Mouse (Mus musculus) liver, postnatal 0 days (tissue): ENCODE measurements around the gene Ubxn10. TPM values are rescaled to one million over a fixed set of nuclear protein-coding genes. Genes with fewer than 3 reads are reported as not detected.

Experiments used
- ATAC-seq: fragments of 200-750 bp; cut with Nextera tagmentation; 2 replicates; pipeline ENCODE4 v1.8.0; 2017; ENCODE audit warnings: mild to moderate bottlenecking, moderate library complexity
- DNase-seq: peaks from one replicate; pipeline ENCODE4 v3.0.0-alpha.2; 2016
- H3K27ac ChIP-seq: fragments of 300-500 bp; sonication (generic); 2 replicates; pipeline ENCODE4 v1.5.1; 2014; ENCODE audit warnings: antibody characterized with exemption, moderate library complexity, mild to moderate bottlenecking, low read depth
- H3K27me3 ChIP-seq: fragments of 300-500 bp; sonication (generic); 2 replicates; pipeline ENCODE4 v1.6.1; 2014; ENCODE audit warnings: low read length, control low read depth, mixed read lengths; ENCODE audit not compliant: insufficient read depth
- H3K36me3 ChIP-seq: fragments of 300-500 bp; sonication (generic); replicated peaks from 2 replicates; pipeline ENCODE4 v1.6.1; 2014; ENCODE audit warnings: mild to moderate bottlenecking, control low read depth, low read length, moderate library complexity, mixed read lengths; ENCODE audit not compliant: insufficient read depth
- H3K4me1 ChIP-seq: fragments of 300-500 bp; sonication (generic); 2 replicates; pipeline ENCODE4 v1.6.1; 2014; ENCODE audit warnings: antibody characterized with exemption, mild to moderate bottlenecking, control low read depth; ENCODE audit not compliant: insufficient read depth
- H3K4me2 ChIP-seq: fragments of 300-500 bp; sonication (generic); 2 replicates; pipeline ENCODE4 v1.6.1; 2014; ENCODE audit warnings: low read depth, mild to moderate bottlenecking, low read length, moderate library complexity, mixed read lengths
- H3K4me3 ChIP-seq: fragments of 300-500 bp; sonication (generic); 2 replicates; pipeline ENCODE4 v1.5.1; 2014; ENCODE audit warnings: low read depth, low read length
- H3K9ac ChIP-seq: fragments of 300-500 bp; sonication (generic); replicated peaks from 2 replicates; pipeline ENCODE4 v1.6.1; 2014; ENCODE audit warnings: mild to moderate bottlenecking, moderate library complexity
- H3K9me3 ChIP-seq: fragments of 300-500 bp; sonication (generic); 2 replicates; pipeline ENCODE4 v1.6.1; 2016; ENCODE audit warnings: mild to moderate bottlenecking, control low read depth, low read length, mixed read lengths
- CTCF ChIP-seq: sonication (generic); IDR thresholded peaks from 2 replicates; pipeline ENCODE4 v1.5.1; 2016; ENCODE audit warnings: antibody characterized with exemption, low read depth
- EP300 ChIP-seq: IDR thresholded peaks from 2 replicates; pipeline ENCODE4 v1.6.1; 2016; ENCODE audit warnings: antibody characterized with exemption, low read depth, mild to moderate bottlenecking
- WGBS: fragments of 180-500 bp; shearing (Covaris S2); extraction: QIAGEN DNeasy Blood & Tissue Kit; methylation state at CpG from one replicate; pipeline ENCODE4 v1.1.7; 2014; ENCODE audit not compliant: insufficient replicate concordance; 5-methylcytosine and 5-hydroxymethylcytosine counted together
- polyA plus RNA-seq: library from polyadenylated mRNA; unstranded; fragments of >200 nt; fragmentation: Nextera tagmentation; extraction: Ambion mirVana; gene quantifications from 2 replicates; pipeline ENCODE4 v1.2.1, GENCODE M21; 2015

Ubxn10 gene
- polyA plus RNA-seq, 1 experiment from 2014 or later = 0.05 TPM

- no peaks in the 10 kb centered on the region for H3K9me3 ChIP-seq
- no peaks in the 10 kb centered on the region for H3K27me3 ChIP-seq
- no peaks in the 10 kb centered on the region for H3K36me3 ChIP-seq
- TF ChIP-seq CTCF (peak; percentile 64), EP300 (no peak)
- WGBS = 7% methylated on average over 7 of the region's 7 CpGs
- H3K4me2 ChIP-seq = no peak overlapping the region
- no peaks in the 10 kb centered on the region for H3K4me1 ChIP-seq
- no peak overlapping the region for H3K27ac ChIP-seq
- no peak overlapping the region for H3K4me3 ChIP-seq
- ATAC-seq (no peak), DNase-seq (peak; percentile 56)
- no peak overlapping the region for H3K9ac ChIP-seq
Measured at GRCm38 (mm10) chr4:138708636-138709035, 28.3 kb downstream of the Ubxn10 start.

- Histone ChIP-seq H3K4me1 (no peaks in the 10 kb centered on the region), H3K9ac (no peak overlapping the region), H3K36me3 (no peaks in the 10 kb centered on the region), H3K4me2 (no peak overlapping the region), H3K27ac (no peak overlapping the region), H3K4me3 (no peak overlapping the region), H3K27me3 (no peaks in the 10 kb centered on the region), H3K9me3 (no peaks in the 10 kb centered on the region)
- TF ChIP-seq CTCF = no peak
- WGBS = 84% methylated on average over 8 of the region's 8 CpGs
- ATAC-seq (no peak), DNase-seq (no peak)
Measured at GRCm38 (mm10) chr4:138706620-138707019, 30.3 kb downstream of the Ubxn10 start.

- 81% methylated on average over 4 of the region's 4 CpGs for WGBS
- Histone ChIP-seq H3K27ac (no peak overlapping the region), H3K4me2 (no peak overlapping the region), H3K27me3 (no peaks in the 10 kb centered on the region), H3K36me3 (no peaks in the 10 kb centered on the region), H3K4me1 (no peaks in the 10 kb centered on the region), H3K4me3 (no peak overlapping the region), H3K9me3 (no peaks in the 10 kb centered on the region), H3K9ac (no peak overlapping the region)
- ATAC-seq (no peak), DNase-seq (no peak)
- TF ChIP-seq CTCF = no peak
- no peak for TF ChIP-seq EP300
Measured at GRCm38 (mm10) chr4:138704169-138704568, 32.8 kb downstream of the Ubxn10 start.

GRCm38 (mm10) chr4:138703591-138703990 lies 33.4 kb downstream of the Ubxn10 start:
- 63% methylated on average over 7 of the region's 7 CpGs for WGBS
- TF ChIP-seq EP300 (no peak), CTCF (no peak)
- H3K4me1 ChIP-seq = no peaks in the 10 kb centered on the region
- no peaks in the 10 kb centered on the region for H3K36me3 ChIP-seq
- ATAC-seq (no peak), DNase-seq (no peak)
- H3K27ac ChIP-seq = no peak overlapping the region
- no peak overlapping the region for H3K9ac ChIP-seq
- H3K9me3 ChIP-seq = no peaks in the 10 kb centered on the region
- H3K4me2 ChIP-seq = no peak overlapping the region
- no peak overlapping the region for H3K4me3 ChIP-seq
- no peaks in the 10 kb centered on the region for H3K27me3 ChIP-seq

- no peak for ATAC-seq
- Histone ChIP-seq H3K4me2 (no peak overlapping the region), H3K27me3 (no peaks in the 10 kb centered on the region), H3K4me3 (no peak overlapping the region), H3K9me3 (no peaks in the 10 kb centered on the region), H3K9ac (no peak overlapping the region), H3K27ac (no peak overlapping the region), H3K4me1 (no peaks in the 10 kb centered on the region), H3K36me3 (no peaks in the 10 kb centered on the region)
- 66% methylated on average over 8 of the region's 8 CpGs for WGBS
- no peak for TF ChIP-seq EP300
- DNase-seq = no peak
Measured at GRCm38 (mm10) chr4:138702528-138702927, 34.4 kb downstream of the Ubxn10 start.

GRCm38 (mm10) chr4:138702031-138702430 lies 34.9 kb downstream of the Ubxn10 start:
- H3K27ac ChIP-seq = no peak overlapping the region
- H3K4me3 ChIP-seq = no peak overlapping the region
- H3K4me1 ChIP-seq = no peaks in the 10 kb centered on the region
- ATAC-seq = no peak
- no peak overlapping the region for H3K4me2 ChIP-seq
- no peaks in the 10 kb centered on the region for H3K27me3 ChIP-seq
- H3K36me3 ChIP-seq = no peaks in the 10 kb centered on the region
- no peak overlapping the region for H3K9ac ChIP-seq
- TF ChIP-seq EP300 = no peak
- no peak for TF ChIP-seq CTCF
- WGBS = 63% methylated on average over 2 of the region's 2 CpGs
- DNase-seq = no peak
- H3K9me3 ChIP-seq = no peaks in the 10 kb centered on the region

GRCm38 (mm10) chr4:138701111-138701510 lies 35.9 kb downstream of the Ubxn10 start:
- TF ChIP-seq CTCF = no peak
- ATAC-seq (no peak), DNase-seq (no peak)
- Histone ChIP-seq H3K9ac (no peak overlapping the region), H3K4me3 (no peak overlapping the region), H3K36me3 (no peaks in the 10 kb centered on the region), H3K27me3 (no peaks in the 10 kb centered on the region), H3K9me3 (no peaks in the 10 kb centered on the region), H3K27ac (no peak overlapping the region), H3K4me2 (no peak overlapping the region), H3K4me1 (no peaks in the 10 kb centered on the region)
- WGBS = 61% methylated on average over 8 of the region's 8 CpGs
